Mouse (Mus musculus): ENCODE data around the gene Lrrc73. TPM values are rescaled to one million over a fixed set of nuclear protein-coding genes. Genes with fewer than 3 reads are reported as not detected.

Lrrc73 gene
- total RNA-seq, 1 experiment from 2014 or later: 1.3 TPM

DNA sequence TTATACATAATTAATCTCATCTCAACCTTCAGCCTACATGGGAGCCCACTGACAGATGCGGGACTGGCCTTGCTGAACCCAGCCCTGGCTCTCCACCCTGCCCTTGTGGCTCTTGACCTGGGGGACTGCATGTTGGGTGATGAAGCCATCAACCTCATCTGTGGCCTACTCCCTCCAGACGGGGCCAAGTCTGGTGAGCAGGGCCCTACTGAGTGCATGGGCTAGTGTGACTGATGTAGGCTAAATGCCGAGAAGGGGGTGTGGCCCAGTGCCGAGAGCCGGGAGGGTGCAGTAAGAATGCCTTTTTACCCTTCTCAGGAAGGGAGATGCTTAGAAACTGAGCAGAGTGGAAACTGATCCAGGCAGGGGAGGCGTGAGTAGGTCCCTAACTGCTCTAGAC lies 1.8 kb downstream of the Lrrc73 start:
- no peak for ATAC-seq (ENCODE audit: extremely low read depth, insufficient number of reproducible peaks, low FRiP score, poor library complexity, severe bottlenecking)

DNA sequence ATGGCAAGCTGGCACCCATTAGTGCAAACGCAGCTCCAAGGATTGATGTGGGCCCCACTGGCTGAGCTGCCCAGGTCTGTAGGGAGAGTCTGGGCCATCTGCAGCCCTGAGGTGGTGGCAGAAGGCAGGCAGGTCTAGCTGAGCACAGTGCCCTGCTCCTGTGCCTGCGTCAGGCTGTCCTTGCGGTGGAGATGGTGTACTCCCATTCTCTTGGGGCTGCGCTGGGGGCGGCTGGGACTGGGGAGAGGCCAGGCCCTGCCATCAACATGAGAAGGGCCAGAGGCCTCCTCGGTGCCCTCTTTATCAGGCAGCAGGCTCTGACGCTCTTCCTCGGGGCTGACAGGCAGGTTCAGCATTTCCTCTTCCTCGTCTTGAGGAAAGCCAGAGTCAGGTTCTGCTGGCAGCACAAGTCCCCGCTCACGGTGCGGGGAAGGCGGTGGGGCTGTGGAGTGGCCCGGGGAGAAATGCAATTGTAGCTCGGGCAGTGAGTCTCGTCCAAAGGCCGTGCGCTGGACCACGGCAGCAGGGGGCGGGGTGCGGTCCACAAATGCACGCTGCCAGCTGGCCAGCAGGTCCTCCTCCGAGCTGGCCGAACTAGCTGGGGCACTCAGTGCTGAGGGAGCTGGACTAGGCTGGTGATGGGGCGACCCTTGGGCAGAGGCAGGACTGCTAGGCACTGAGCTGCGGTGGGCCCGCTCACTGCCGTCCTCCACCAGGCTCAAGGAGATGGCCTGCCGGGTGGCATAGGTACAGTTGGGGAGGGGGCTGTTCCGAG lies 5.1 kb downstream of the Lrrc73 start:
- ATAC-seq (ENCODE audit: extremely low read depth, insufficient number of reproducible peaks, low FRiP score, poor library complexity, severe bottlenecking): no peak

- no peak for ATAC-seq (ENCODE audit: extremely low read depth, insufficient number of reproducible peaks, low FRiP score, poor library complexity, severe bottlenecking)
These were observed 6.3 kb downstream of the Lrrc73 start for GRCm38 (mm10) chr17:46259675-46260074.

DNA sequence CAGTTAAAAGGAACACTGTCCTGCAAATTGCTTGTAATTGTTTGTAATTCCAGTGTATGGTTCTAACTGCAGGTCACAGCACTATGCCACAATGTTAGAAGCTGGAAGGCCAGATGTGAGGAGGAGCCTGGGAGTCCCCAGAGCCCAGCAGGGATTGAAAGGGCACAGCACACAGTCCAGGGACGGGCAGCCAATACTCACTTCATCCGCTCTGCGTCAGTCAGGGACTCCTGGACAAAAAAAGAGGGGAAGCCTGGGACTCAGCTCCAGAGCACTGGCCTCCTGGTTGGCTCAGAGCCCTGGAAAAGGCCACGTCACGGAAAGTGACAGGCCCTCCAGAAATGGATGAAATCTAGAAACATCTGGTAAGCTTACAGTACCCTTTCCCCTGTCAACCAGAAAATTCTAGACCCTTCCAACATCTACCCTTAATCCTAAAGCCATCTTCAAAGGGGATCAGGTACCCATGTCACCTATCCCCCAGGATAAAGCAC lies 8.9 kb downstream of the Lrrc73 start:
- ATAC-seq (ENCODE audit: extremely low read depth, insufficient number of reproducible peaks, low FRiP score, poor library complexity, severe bottlenecking): no peak

DNA sequence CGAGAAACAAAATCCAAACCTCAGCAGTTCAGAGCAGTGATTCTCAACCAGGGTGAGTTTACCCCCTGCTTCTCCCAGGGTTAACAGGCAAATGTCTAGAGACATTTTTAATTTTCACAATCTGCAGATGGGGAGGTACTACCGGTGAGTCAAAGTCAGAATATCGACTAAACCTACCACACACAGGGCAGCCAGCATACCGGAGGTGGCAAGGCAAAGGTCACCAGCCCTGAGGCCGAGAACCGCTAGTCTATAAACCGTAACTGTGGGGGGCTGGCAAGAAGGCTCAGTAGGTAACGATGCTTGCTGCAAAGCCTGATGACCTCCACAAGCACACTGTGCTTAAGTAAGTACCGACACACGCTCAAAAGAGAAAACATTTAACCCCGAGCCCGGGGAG lies 12.2 kb downstream of the Lrrc73 start:
- ATAC-seq (ENCODE audit: extremely low read depth, insufficient number of reproducible peaks, low FRiP score, poor library complexity, severe bottlenecking): no peak

- ATAC-seq (ENCODE audit: extremely low read depth, insufficient number of reproducible peaks, low FRiP score, poor library complexity, severe bottlenecking): peak; percentile 52; the same call in 1 of the 2 replicates
These were observed 12.7 kb downstream of the Lrrc73 start for GRCm38 (mm10) chr17:46265918-46266618.

GRCm38 (mm10) chr17:46266986-46267385 lies 13.7 kb downstream of the Lrrc73 start:
- ATAC-seq (ENCODE audit: extremely low read depth, insufficient number of reproducible peaks, low FRiP score, poor library complexity, severe bottlenecking): no peak

GRCm38 (mm10) chr17:46267511-46267910 lies 14.2 kb downstream of the Lrrc73 start:
- no peak for ATAC-seq (ENCODE audit: extremely low read depth, insufficient number of reproducible peaks, low FRiP score, poor library complexity, severe bottlenecking)

DNA sequence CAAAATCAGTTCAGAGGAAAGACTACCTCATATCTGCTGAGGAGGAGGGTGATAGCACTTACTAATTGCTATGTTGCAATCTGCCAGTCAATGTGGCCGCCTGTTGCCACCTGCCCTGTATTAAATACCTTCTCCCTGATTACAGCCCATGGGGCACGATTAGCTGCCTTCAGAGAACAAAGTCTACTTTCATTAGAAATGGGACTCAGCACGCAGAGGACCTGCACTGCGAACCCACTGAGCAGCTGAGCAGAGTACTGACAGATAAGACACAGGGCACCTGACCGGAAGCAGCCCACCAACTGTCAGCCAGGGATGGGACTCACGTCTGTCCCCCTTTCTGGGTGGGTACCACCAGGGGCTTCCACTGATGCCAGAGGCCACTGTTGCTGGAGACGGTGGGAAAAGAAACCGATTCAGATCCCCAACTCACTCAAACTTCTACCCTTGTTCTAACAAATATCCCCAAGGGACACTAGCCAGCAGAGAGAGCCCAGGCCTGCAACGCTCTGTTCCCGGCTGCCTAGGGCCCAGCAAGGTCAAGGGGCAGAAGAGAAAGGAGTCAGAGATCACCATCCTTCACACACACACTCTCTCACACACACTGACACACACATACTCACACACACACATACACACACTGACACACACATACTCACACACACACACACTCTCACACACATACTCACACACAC lies 14.8 kb downstream of the Lrrc73 start:
- no peak for ATAC-seq (ENCODE audit: extremely low read depth, insufficient number of reproducible peaks, low FRiP score, poor library complexity, severe bottlenecking)

GRCm38 (mm10) chr17:46269771-46270534 lies 16.6 kb downstream of the Lrrc73 start:
- no peak for ATAC-seq (ENCODE audit: extremely low read depth, insufficient number of reproducible peaks, low FRiP score, poor library complexity, severe bottlenecking)

GRCm38 (mm10) chr17:46272058-46272457 lies 18.7 kb downstream of the Lrrc73 start:
- no peak for ATAC-seq (ENCODE audit: extremely low read depth, insufficient number of reproducible peaks, low FRiP score, poor library complexity, severe bottlenecking)

DNA sequence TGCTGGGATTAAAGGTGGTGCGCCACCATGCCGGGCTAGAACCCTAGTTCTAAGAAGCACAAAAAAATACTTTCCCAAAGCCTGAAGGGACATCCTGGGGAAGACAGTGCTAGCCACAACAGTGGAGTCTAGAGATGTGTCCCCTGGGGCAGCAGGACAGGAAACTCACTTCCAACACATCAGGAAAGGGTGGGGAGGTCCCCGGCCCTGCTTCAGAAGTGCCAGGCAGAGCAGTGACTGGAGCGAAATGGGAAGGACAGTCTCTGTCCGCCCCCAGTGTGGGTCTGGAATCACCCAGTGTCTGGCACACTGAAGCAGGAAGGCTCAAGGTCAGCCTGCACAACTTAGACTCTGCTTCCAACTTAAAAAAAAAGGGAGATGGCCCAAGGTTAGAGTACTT lies 19.3 kb downstream of the Lrrc73 start:
- no peak for ATAC-seq (ENCODE audit: extremely low read depth, insufficient number of reproducible peaks, low FRiP score, poor library complexity, severe bottlenecking)

DNA sequence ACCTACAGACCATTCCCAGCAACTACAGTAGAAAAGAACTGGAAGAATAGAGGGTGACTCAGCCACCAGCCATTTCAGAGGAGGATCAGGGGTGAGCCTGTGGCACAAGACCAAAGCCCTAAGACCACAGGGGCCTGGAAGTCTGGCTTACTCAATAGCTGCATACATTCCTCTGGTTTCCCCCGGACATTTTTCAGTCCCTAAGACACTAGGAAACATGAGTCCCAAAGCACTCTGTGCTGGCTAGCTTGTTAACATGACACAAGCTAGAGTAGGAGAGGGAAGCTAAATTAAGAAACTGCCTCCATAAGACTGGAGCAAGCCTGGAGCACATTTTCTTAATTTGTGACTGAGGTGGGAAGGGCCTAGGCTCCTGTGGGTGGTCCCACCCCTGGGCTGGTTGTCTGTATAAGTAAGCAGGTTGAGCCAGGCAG lies 20.5 kb downstream of the Lrrc73 start:
- no peak for ATAC-seq (ENCODE audit: extremely low read depth, insufficient number of reproducible peaks, low FRiP score, poor library complexity, severe bottlenecking)

GRCm38 (mm10) chr17:46274465-46274864 lies 21.1 kb downstream of the Lrrc73 start:
- no peak for ATAC-seq (ENCODE audit: extremely low read depth, insufficient number of reproducible peaks, low FRiP score, poor library complexity, severe bottlenecking)

- no peak for ATAC-seq (ENCODE audit: extremely low read depth, insufficient number of reproducible peaks, low FRiP score, poor library complexity, severe bottlenecking)
These were observed 21.7 kb downstream of the Lrrc73 start for GRCm38 (mm10) chr17:46275034-46275433.

DNA sequence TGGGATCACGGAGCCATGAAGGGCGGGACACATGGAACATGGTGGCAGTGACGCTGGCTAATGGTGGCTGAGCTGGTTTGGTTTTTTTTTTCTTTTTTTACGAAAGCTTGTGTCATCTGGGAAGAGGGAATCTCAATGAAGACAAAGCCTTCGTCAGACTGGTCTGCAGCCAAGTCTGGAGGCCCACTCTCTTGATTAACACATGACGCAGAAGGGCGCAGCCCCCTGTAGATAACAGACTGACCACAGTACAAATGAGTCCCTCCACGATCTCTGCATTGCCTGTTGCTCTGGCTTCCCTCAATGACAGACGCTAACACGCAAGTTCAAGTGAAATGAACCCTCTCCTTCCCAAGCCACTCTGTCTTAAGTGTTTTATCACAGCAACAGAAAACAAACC lies 22.2 kb downstream of the Lrrc73 start:
- no peak for ATAC-seq (ENCODE audit: extremely low read depth, insufficient number of reproducible peaks, low FRiP score, poor library complexity, severe bottlenecking)

DNA sequence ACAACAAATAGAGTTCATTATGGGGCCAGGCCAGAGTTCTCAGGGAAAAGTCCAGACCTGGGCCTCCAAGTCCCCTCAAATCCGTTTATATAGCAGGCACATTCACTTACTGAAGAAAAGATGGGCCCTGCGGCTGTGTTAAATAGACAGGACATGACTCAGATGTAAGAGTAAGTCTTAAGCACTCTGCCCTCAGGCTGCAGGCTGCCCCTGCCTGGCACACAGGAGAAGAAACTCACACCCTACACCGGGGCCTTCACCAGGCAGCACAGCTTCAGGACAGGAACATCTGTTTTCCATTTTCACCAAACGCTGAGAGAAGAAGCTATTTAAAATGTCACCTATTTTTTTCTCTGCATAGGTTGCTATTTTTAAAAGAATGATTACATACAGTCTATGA lies 24.3 kb downstream of the Lrrc73 start:
- ATAC-seq (ENCODE audit: extremely low read depth, insufficient number of reproducible peaks, low FRiP score, poor library complexity, severe bottlenecking): no peak

DNA sequence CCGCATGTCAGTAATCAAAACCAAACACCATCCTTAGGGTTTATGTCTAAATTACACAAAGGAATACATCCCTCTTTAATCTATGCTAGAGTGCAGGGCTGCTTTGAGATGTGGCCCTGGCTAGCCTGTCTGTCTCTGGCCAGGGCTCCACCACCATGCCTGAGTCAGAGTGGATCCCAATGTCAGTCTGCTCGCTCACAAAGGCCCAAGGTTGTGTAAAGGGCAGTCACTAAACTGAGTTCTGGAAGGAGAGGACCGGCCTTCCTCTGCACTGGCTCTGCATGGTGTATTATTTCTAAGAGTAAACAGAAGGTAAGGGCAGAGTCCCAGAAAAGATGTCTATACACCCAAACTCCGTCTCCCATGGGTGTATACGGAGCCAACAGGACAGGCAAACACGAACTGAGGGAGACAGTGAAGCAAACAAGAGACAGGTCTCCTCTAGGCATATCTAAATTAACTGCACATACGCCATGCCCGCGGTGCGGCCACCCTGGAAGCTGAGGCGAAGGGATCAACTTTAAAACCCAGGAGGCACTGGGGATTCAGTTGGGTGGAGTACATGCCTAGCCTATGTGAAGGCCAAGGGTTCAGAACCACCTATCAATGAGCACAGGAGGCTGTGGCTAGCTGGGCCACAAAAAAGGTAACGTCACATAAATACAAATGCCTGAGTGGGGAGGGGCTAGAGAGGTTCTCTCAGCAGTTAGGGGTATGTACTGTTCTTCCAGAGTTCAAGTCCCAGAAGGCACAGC lies 24.9 kb downstream of the Lrrc73 start:
- no peak for ATAC-seq (ENCODE audit: extremely low read depth, insufficient number of reproducible peaks, low FRiP score, poor library complexity, severe bottlenecking)

Data from neutrophil, adult 5-6 weeks (primary cell).